Mouse (Mus musculus): ENCODE results near the gene Syne3.

Gene Syne3

GRCm38 (mm10) chr12:104959966-104960365, 49.6 kb downstream of the Syne3 start:
- DNase-seq, result no peak

- no peak for DNase-seq
These were observed 51.3 kb downstream of the Syne3 start for GRCm38 (mm10) chr12:104958263-104958662.

- no peak for DNase-seq
These were observed 52.4 kb downstream of the Syne3 start for GRCm38 (mm10) chr12:104957165-104957564.

GRCm38 (mm10) chr12:104956406-104956805, 53.2 kb downstream of the Syne3 start:
- no peak for DNase-seq

GRCm38 (mm10) chr12:104955003-104955800, 54.4 kb downstream of the Syne3 start:
- DNase-seq, result peak; percentile 92

- DNase-seq, result peak; percentile 55
These were observed 55.7 kb downstream of the Syne3 start for GRCm38 (mm10) chr12:104953941-104954340.

GRCm38 (mm10) chr12:104952458-104952857, 57.2 kb downstream of the Syne3 start:
- peak; percentile 59 for DNase-seq

GRCm38 (mm10) chr12:104947911-104948310, 61.7 kb downstream of the Syne3 start:
- DNase-seq, result no peak

GRCm38 (mm10) chr12:104946231-104946630, 63.4 kb downstream of the Syne3 start:
- no peak for DNase-seq

GRCm38 (mm10) chr12:104940466-104940865, 69.1 kb downstream of the Syne3 start:
- DNase-seq, result peak; percentile 48

- DNase-seq, result no peak
These were observed 69.6 kb downstream of the Syne3 start for GRCm38 (mm10) chr12:104940027-104940386.

- DNase-seq, result peak; percentile 96
These were observed 70.1 kb downstream of the Syne3 start for GRCm38 (mm10) chr12:104939372-104940026.

- DNase-seq, result peak; percentile 86
These were observed 70.7 kb downstream of the Syne3 start for GRCm38 (mm10) chr12:104938935-104939334.

GRCm38 (mm10) chr12:104936223-104936622, 73.4 kb downstream of the Syne3 start:
- DNase-seq, result no peak

GRCm38 (mm10) chr12:104935144-104935543, 74.5 kb downstream of the Syne3 start:
- no peak for DNase-seq

GRCm38 (mm10) chr12:104933800-104934199, 75.8 kb downstream of the Syne3 start:
- no peak for DNase-seq

- no peak for DNase-seq
These were observed 76.4 kb downstream of the Syne3 start for GRCm38 (mm10) chr12:104933217-104933616.

- DNase-seq, result no peak
These were observed 83.8 kb downstream of the Syne3 start for GRCm38 (mm10) chr12:104925765-104926164.

- no peak for DNase-seq
These were observed 84.6 kb downstream of the Syne3 start for GRCm38 (mm10) chr12:104925035-104925434.

- no peak for DNase-seq
These were observed 85.1 kb downstream of the Syne3 start for GRCm38 (mm10) chr12:104924546-104924945.

- no peak for DNase-seq
These were observed 85.6 kb downstream of the Syne3 start for GRCm38 (mm10) chr12:104923948-104924388.

GRCm38 (mm10) chr12:104922647-104923046, 87.0 kb downstream of the Syne3 start:
- DNase-seq, result no peak

GRCm38 (mm10) chr12:104921071-104921470, 88.5 kb downstream of the Syne3 start:
- DNase-seq, result no peak

- no peak for DNase-seq
These were observed 90.4 kb downstream of the Syne3 start for GRCm38 (mm10) chr12:104919247-104919646.

Measured in cerebellum, adult 9-10 months (tissue).